Mouse (Mus musculus) myocyte (in vitro differentiated cells): ENCODE results near the gene 1700016D06Rik.

Experiments used
- MAX ChIP-seq: IDR thresholded peaks from one replicate; pipeline ENCODE4 v1.6.1; 2011; ENCODE audit warnings: low read depth, mild to moderate bottlenecking, control low read depth
- MYOD1 ChIP-seq, 3 experiments: IDR thresholded peaks; one replicate each; pipeline ENCODE4 v1.6.1; 2011; ENCODE audit warnings: control low read depth in 2 of 3, low read depth in 2 of 3, mild to moderate bottlenecking in 2 of 3, moderate library complexity in 1 of 3; ENCODE audit not compliant: insufficient read length in 2 of 3, control insufficient read depth in 1 of 3
- POLR2A ChIP-seq: IDR thresholded peaks from one replicate; pipeline ENCODE4 v1.6.1; 2011; ENCODE audit warnings: low read depth, mild to moderate bottlenecking, control low read depth, moderate library complexity; ENCODE audit not compliant: insufficient read length
- POLR2AphosphoS2 ChIP-seq: IDR thresholded peaks from one replicate; pipeline ENCODE4 v1.6.1; 2011; ENCODE audit warnings: low read depth, control low read depth; ENCODE audit not compliant: insufficient read length
- USF1 ChIP-seq: IDR thresholded peaks from one replicate; pipeline ENCODE4 v1.6.1; 2011; ENCODE audit warnings: low read depth, mild to moderate bottlenecking, control low read depth, moderate library complexity

DNA sequence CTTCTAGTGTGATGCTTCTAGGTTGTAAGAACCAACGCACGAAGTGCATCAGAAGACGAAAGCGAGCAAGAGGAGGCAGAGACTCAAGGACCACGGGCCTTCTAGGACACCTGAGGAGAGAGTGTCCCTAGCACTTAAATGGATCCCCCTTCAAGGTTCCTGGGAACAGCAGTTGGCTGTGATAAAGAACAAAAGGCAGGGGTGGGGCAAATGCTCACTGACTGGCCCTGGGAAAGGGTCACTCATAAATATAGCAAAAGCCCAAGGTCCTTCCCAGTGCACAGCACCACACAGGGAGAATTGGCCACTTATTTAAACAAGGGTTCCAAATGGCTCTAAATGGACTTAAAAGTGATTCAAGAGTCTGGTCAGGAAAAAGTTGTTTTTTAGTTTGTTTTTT lies 71.7 kb downstream of the 1700016D06Rik start:
- no peak for TF ChIP-seq MYOD1 (IDR thresholded peaks at IDR 0.05; ENCODE audit: control insufficient read depth in 1 of 3, insufficient read length in 2 of 3, low read depth in 2 of 3)
- no peak for TF ChIP-seq POLR2A
- TF ChIP-seq USF1, result no peak
- no peak for TF ChIP-seq POLR2AphosphoS2
- TF ChIP-seq MAX, result no peak
